Mouse (Mus musculus) CH12.LX (cell line): ENCODE data around the gene A730061H03Rik.

Experiments
- CTCF ChIP-seq, 2 experiments: IDR thresholded peaks in 1 of 2; conservative IDR thresholded peaks in 1 of 2; 2 replicates each; pipeline ENCODE4 v1.5.1; 2011 to 2012; ENCODE audit warnings: low read depth in 2 of 2, low read length in 2 of 2, improper control_type of control experiment in 1 of 2, inconsistent platforms in 1 of 2, mild to moderate bottlenecking in 1 of 2, moderate library complexity in 1 of 2
- JUND ChIP-seq: conservative IDR thresholded peaks from 2 replicates; pipeline ENCODE4 v1.6.1; 2011; ENCODE audit warnings: low read depth, low read length, improper control_type of control experiment
- SIN3A ChIP-seq: IDR thresholded peaks from 2 replicates; pipeline ENCODE4 v1.6.1; 2012; ENCODE audit warnings: low read length, improper control_type of control experiment, inconsistent platforms
- ZNF384 ChIP-seq: IDR thresholded peaks from 2 replicates; pipeline ENCODE4 v1.6.1; 2012; ENCODE audit warnings: low read depth, low read length, improper control_type of control experiment, inconsistent platforms

DNA sequence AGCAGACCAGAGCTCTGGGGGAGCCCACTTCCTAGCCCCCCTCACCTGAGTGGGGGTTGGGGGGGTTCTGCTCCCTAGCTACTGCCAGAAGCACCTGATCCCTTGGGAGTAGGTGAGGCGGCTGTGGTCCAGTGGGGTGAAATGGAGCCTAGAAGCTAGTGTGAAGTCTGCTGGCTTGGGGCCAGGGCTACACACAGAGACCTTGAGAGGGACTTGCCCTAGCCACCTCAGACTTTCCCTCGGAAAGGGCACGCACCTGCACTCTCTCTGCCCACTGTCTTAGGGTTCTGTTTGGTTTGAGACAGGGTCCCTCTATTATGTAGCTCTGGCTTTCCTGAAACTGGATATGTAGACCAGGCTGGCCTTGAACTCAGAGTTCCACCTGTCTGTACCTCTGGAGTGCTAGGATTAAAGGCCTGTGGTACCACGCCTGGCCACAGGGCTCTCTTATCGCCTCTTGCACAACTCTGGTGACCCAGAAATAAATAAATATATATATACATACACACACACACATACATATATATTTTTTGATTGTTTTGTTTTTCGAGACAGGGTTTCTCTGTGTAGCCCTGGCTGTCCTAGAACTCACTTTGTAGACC is 18.6 kb upstream of the A730061H03Rik start:
- no peak for TF ChIP-seq CTCF (conservative IDR thresholded peaks at IDR 0.05 in 1 of 2, IDR thresholded peaks at IDR 0.05 in 1 of 2; ENCODE audit: low read depth in 2 of 2, low read length in 2 of 2)
- no peak for TF ChIP-seq ZNF384
- no peak for TF ChIP-seq JUND
- TF ChIP-seq SIN3A, result no peak; the same call in 1 of the 2 replicates
